Mouse (Mus musculus): ENCODE data around the gene Flnc. TPM values are rescaled to one million over a fixed set of nuclear protein-coding genes. Genes with fewer than 3 reads are reported as not detected.

The Flnc gene
- under 1 TPM; 0.09 to 0.29 TPM for total RNA-seq (2023)

GRCm38 (mm10) chr6:29433038-29433803, at the start of gene Flnc:
Gene Flnc (plus strand): TSS chr6:29433256.

GRCm38 (mm10) chr6:29388052-29388518, 45.0 kb upstream of the Flnc start, which contains the start of gene Opn1sw:
Gene Opn1sw (minus strand): TSS chr6:29388468.

GRCm38 (mm10) chr6:29395910-29396713, 36.9 kb upstream of the Flnc start, which contains the start of gene Ccdc136:
Gene Ccdc136 (plus strand): TSS chr6:29396309.

GRCm38 (mm10) chr6:29467583-29468354, 34.7 kb downstream of the Flnc start, which contains the start of gene Atp6v1f:
Gene Atp6v1f (plus strand): TSS chr6:29467718.

GRCm38 (mm10) chr6:29471137-29471536, 38.1 kb downstream of the Flnc start, which contains the start of gene Atp6v1fnb:
Gene Atp6v1fnb (plus strand): TSS chr6:29471437.

GRCm38 (mm10) chr6:29507447-29508309, 74.6 kb downstream of the Flnc start, which contains the start of gene Kcp:
Gene Kcp (minus strand): TSS chr6:29507952.

Other genes starting within 250 kb of the Flnc start
- 10 to 100 TPM; 26.1 to 38.1 TPM for gene Impdh1, start 216.9 kb upstream of the Flnc start, total RNA-seq (2023)
- 10 to 100 TPM; 15.7 to 26.3 TPM for gene Hilpda, start 160.8 kb upstream of the Flnc start, total RNA-seq (2023)
- gene Fam71f2, start 153.7 kb upstream of the Flnc start, total RNA-seq (2023), result 1 to 10 TPM; 1.1 to 1.2 TPM
- not detected for gene Fam71f1, start 114.1 kb upstream of the Flnc start, total RNA-seq (2023)
- 10 to 100 TPM; 60.9 to 61.2 TPM for gene Calu, start 85.2 kb upstream of the Flnc start, total RNA-seq (2023)
- not detected for gene Opn1sw, start 44.8 kb upstream of the Flnc start, total RNA-seq (2023)
- not detected for gene Ccdc136, start 36.9 kb upstream of the Flnc start, total RNA-seq (2023)
- 100 to 1,000 TPM; 201 to 203 TPM for gene Atp6v1f, start 34.5 kb downstream of the Flnc start, total RNA-seq (2023)
- 1 to 10 TPM; 2.5 to 3.1 TPM for gene Atp6v1fnb, start 38.2 kb downstream of the Flnc start, total RNA-seq (2023)
- 1 to 10 TPM in 1 of 2 experiments, not detected in 1; 1.1 TPM for gene Kcp, start 74.7 kb downstream of the Flnc start, total RNA-seq (2023)
- gene Irf5, start 93.4 kb downstream of the Flnc start, total RNA-seq (2023), result 100 to 1,000 TPM; 502 to 515 TPM
- 10 to 100 TPM; 56.1 to 66.9 TPM for gene Tnpo3, start 176.6 kb downstream of the Flnc start, total RNA-seq (2023)

Measured in monocyte, adult 59 days (primary cell).